ENCODE assay signal across 8 mouse cellular contexts in genomic region chr6:146888660-146889490, GRCm38 (mm10). TPM values are rescaled to one million over a fixed set of nuclear protein-coding genes. Genes with fewer than 3 reads are reported as not detected.
DNase-seq lines count a peak whose midpoint lies in the region; ATAC-seq and TF ChIP-seq lines count a peak whose summit lies in the region.

No protein-coding gene starts in this region.

- no peaks in the 10 kb centered on the region for H3K36me3 ChIP-seq in thymus, adult 2 months (ENCODE audit: control insufficient read depth, insufficient read depth, low read length)
- H3K36me3 ChIP-seq in embryonic facial prominence, embryonic 14.5 days (ENCODE audit: control insufficient read depth, insufficient read depth, low read length) = no peaks in the 10 kb centered on the region
- H3K36me3 ChIP-seq in limb, embryonic 11.5 days (ENCODE audit: control insufficient read depth, insufficient read depth, low read length) = no peaks in the 10 kb centered on the region
- no peaks in the 10 kb centered on the region for H3K36me3 ChIP-seq in neural tube, embryonic 14.5 days (ENCODE audit: control insufficient read depth, insufficient read depth, low read length)

- DNase-seq in thymus, adult 2 months = peak; percentile 6
- no peak for DNase-seq in thymus, postnatal 0 days (ENCODE audit: low spot score)
- peak; percentile 46 for DNase-seq in embryonic facial prominence, embryonic 14.5 days (ENCODE audit: low spot score)
- no peak for DNase-seq in limb, embryonic 11.5 days (ENCODE audit: low spot score)
- no peak for DNase-seq in spleen, adult 18-20 months
- no peak for DNase-seq in gastrocnemius, postnatal 4 days (ENCODE audit: low spot score in 2 of 2)
- DNase-seq in cerebellum, adult 11 months = no peak

- peak overlapping the region; percentile 87 for H3K4me3 ChIP-seq in thymus, adult 2 months (ENCODE audit: control insufficient read depth, insufficient read depth, low read length)
- peak overlapping the region; percentile 82 for H3K4me3 ChIP-seq in embryonic facial prominence, embryonic 14.5 days (ENCODE audit: low read depth, low read length)
- H3K4me3 ChIP-seq in limb, embryonic 11.5 days (ENCODE audit: low read depth, low read length) = peak overlapping the region; percentile 88
- H3K4me3 ChIP-seq in neural tube, embryonic 14.5 days (ENCODE audit: low read depth, low read length) = peak overlapping the region; percentile 71

- no peak for TF ChIP-seq CTCF in thymus, adult 2 months (IDR thresholded peaks at IDR 0.05; ENCODE audit: borderline replicate concordance, control insufficient read depth, extremely low read depth, insufficient read depth, low read length, poor library complexity)

- H3K4me1 ChIP-seq in thymus, adult 2 months (replicated peaks; ENCODE audit: control insufficient read depth, insufficient read depth, low read length) = no peaks in the 10 kb centered on the region; the same call in 1 of the 2 replicates
- peaks cover 39% of the 10 kb centered on the region for H3K4me1 ChIP-seq in embryonic facial prominence, embryonic 14.5 days (ENCODE audit: control insufficient read depth, insufficient read depth, low read length)
- H3K4me1 ChIP-seq in limb, embryonic 11.5 days (ENCODE audit: control insufficient read depth, insufficient read depth, low read length) = peaks cover 5% of the 10 kb centered on the region
- no peaks in the 10 kb centered on the region for H3K4me1 ChIP-seq in neural tube, embryonic 14.5 days (ENCODE audit: control insufficient read depth, insufficient read depth, low read length)

- WGBS in thymus, adult 2 months = 19% methylated on average over 26 of the region's 26 CpGs
- WGBS in embryonic facial prominence, embryonic 14.5 days = 9% methylated on average over 19 of the region's 26 CpGs
- WGBS in limb, embryonic 11.5 days = 7% methylated on average over 26 of the region's 26 CpGs
- 8% methylated on average over 24 of the region's 26 CpGs for WGBS in neural tube, embryonic 14.5 days

- no peak for TF ChIP-seq POLR2A in thymus, adult 2 months (IDR thresholded peaks at IDR 0.05; ENCODE audit: control insufficient read depth, extremely low read depth, insufficient read depth, low read length, poor library complexity)

- peak overlapping the region; percentile 85 for H3K4me2 ChIP-seq in embryonic facial prominence, embryonic 14.5 days (ENCODE audit: low read depth, low read length)
- peak overlapping the region; percentile 69 for H3K4me2 ChIP-seq in limb, embryonic 11.5 days (ENCODE audit: low read depth, severe bottlenecking)
- H3K4me2 ChIP-seq in neural tube, embryonic 14.5 days (ENCODE audit: low read depth, low read length) = peak overlapping the region; percentile 89

- ATAC-seq in embryonic facial prominence, embryonic 14.5 days (ENCODE audit: low read depth) = peak; percentile 45
- ATAC-seq in limb, embryonic 11.5 days (ENCODE audit: insufficient number of reproducible peaks, low FRiP score, low TSS enrichment, low read depth) = peak; percentile 69
- peak; percentile 71 for ATAC-seq in neural tube, embryonic 14.5 days (ENCODE audit: low read depth)

- no peaks in the 10 kb centered on the region for H3K27me3 ChIP-seq in thymus, adult 2 months (ENCODE audit: control insufficient read depth, insufficient read depth, low read length)
- H3K27me3 ChIP-seq in embryonic facial prominence, embryonic 14.5 days (replicated peaks; ENCODE audit: control insufficient read depth, insufficient read depth, low read length) = no peaks in the 10 kb centered on the region
- H3K27me3 ChIP-seq in limb, embryonic 11.5 days (ENCODE audit: control insufficient read depth, insufficient read depth, low read length) = no peaks in the 10 kb centered on the region
- H3K27me3 ChIP-seq in neural tube, embryonic 14.5 days (ENCODE audit: control insufficient read depth, insufficient read depth, low read length) = peaks cover 4% of the 10 kb centered on the region; the same call in 1 of the 2 replicates

- H3K9me3 ChIP-seq in embryonic facial prominence, embryonic 14.5 days (ENCODE audit: control insufficient read depth, low read length) = no peaks in the 10 kb centered on the region
- H3K9me3 ChIP-seq in limb, embryonic 11.5 days (ENCODE audit: control insufficient read depth, low read length) = no peaks in the 10 kb centered on the region
- H3K9me3 ChIP-seq in neural tube, embryonic 14.5 days (ENCODE audit: control insufficient read depth, low read length) = no peaks in the 10 kb centered on the region

- H3K27ac ChIP-seq in thymus, adult 2 months (ENCODE audit: control insufficient read depth, insufficient read depth, low read length) = no peak overlapping the region
- peak overlapping the region; percentile 84 for H3K27ac ChIP-seq in embryonic facial prominence, embryonic 14.5 days (replicated peaks; ENCODE audit: low read depth, low read length)
- 0 out of 2 replicates have a peak overlapping the region, but pooled peaks have one; percentile 56 for H3K27ac ChIP-seq in limb, embryonic 11.5 days (replicated peaks; ENCODE audit: low read depth, low read length)
- H3K27ac ChIP-seq in neural tube, embryonic 14.5 days (ENCODE audit: low read depth, low read length) = no peak overlapping the region

- peak overlapping the region; percentile 88 for H3K9ac ChIP-seq in embryonic facial prominence, embryonic 14.5 days (ENCODE audit: low read depth, low read length)
- H3K9ac ChIP-seq in limb, embryonic 11.5 days (ENCODE audit: low read length) = peak overlapping the region; percentile 83
- H3K9ac ChIP-seq in neural tube, embryonic 14.5 days (replicated peaks; ENCODE audit: low read depth, low read length) = peak overlapping the region; percentile 66

RNA-seq across cellular contexts. Expression of gene Ppfibp1, which starts 0.6 kb away (rescaled TPM):
- 4.2 and 5.0 TPM in 2 replicates for polyA plus RNA-seq in thymus, adult 2 months (2012; rRNA removed)
- polyA plus RNA-seq in thymus, postnatal 0 days (2015; fragmentation: Nextera tagmentation; extraction: Ambion mirVana) = 7.2 and 9.2 TPM in 2 replicates
- polyA plus RNA-seq in embryonic facial prominence, embryonic 14.5 days (2014; fragmentation: Nextera tagmentation; extraction: Ambion mirVana) = 55.5 and 59.2 TPM in 2 replicates
- polyA plus RNA-seq in limb, embryonic 11.5 days (2014; fragmentation: Nextera tagmentation; extraction: Ambion mirVana) = 43.4 and 44.4 TPM in 2 replicates
- polyA plus RNA-seq in neural tube, embryonic 14.5 days (2014; fragmentation: Nextera tagmentation; extraction: Ambion mirVana) = 8.5 and 14.7 TPM in 2 replicates
- 10 to 100 TPM; 72.1 to 73.6 TPM for total RNA-seq in gastrocnemius, postnatal 4 days (2021)

RNA-seq across cellular contexts. Expression of gene Smco2, which starts 39.0 kb away (rescaled TPM):
- 0.42 TPM in 1 of 2 replicates, not detected in the other for polyA plus RNA-seq in thymus, adult 2 months (2012; rRNA removed)
- polyA plus RNA-seq in thymus, postnatal 0 days (2015; fragmentation: Nextera tagmentation; extraction: Ambion mirVana) = not detected in 2 replicates
- not detected in 2 replicates for polyA plus RNA-seq in embryonic facial prominence, embryonic 14.5 days (2014; fragmentation: Nextera tagmentation; extraction: Ambion mirVana)
- polyA plus RNA-seq in limb, embryonic 11.5 days (2014; fragmentation: Nextera tagmentation; extraction: Ambion mirVana) = not detected in 2 replicates
- polyA plus RNA-seq in neural tube, embryonic 14.5 days (2014; fragmentation: Nextera tagmentation; extraction: Ambion mirVana) = not detected in 2 replicates
- not detected for total RNA-seq in gastrocnemius, postnatal 4 days (2021)

Comparison
In these comparisons a context has a peak if more than half of its experiments do, and no peak if none do; other contexts are left out.
1. DNase-seq: peak in thymus, adult 2 months (single experiment) and embryonic facial prominence, embryonic 14.5 days (single experiment); none in thymus, postnatal 0 days (single experiment), limb, embryonic 11.5 days (single experiment), spleen, adult 18-20 months (0 of 2), gastrocnemius, postnatal 4 days (0 of 2) and cerebellum, adult 11 months (single experiment).
2. H3K27ac ChIP-seq: peak in embryonic facial prominence, embryonic 14.5 days (single experiment) and limb, embryonic 11.5 days (single experiment); none in thymus, adult 2 months (single experiment) and neural tube, embryonic 14.5 days (single experiment).
3. Peak in every context shown above with its lines, with median percentiles within 50 percentile points of each other: H3K4me3 ChIP-seq, ATAC-seq, H3K4me2 ChIP-seq and H3K9ac ChIP-seq.